Mouse (Mus musculus) embryonic stem cell, embryonic (primary cell): ENCODE measurements at regions not wholly inside any gene's neighbourhood (a gene's known extent, or its start where the extent isn't known, plus 50 kb on each side); places are given as distances from the start of the nearest gene placed in this dataset.

ENCODE experiments used
- CTCF ChIA-PET, 4 experiments: fragments of 300-600 bp in 2 of 4; fragments of 350-600 bp in 2 of 4; sonication (Branson Sonifier 250); formaldehyde crosslinking; loops; one replicate each; lab custom pipeline; 2022; ENCODE audit warnings: inconsistent platforms in 2 of 4; lab: Charles Lee
- POLR2A ChIA-PET, 4 experiments: fragments of 300-600 bp in 2 of 4; fragments of 350-600 bp in 2 of 4; sonication (Branson Sonifier 250); formaldehyde crosslinking; loops; one replicate each; lab custom pipeline; 2022; ENCODE audit warnings: antibody characterized with exemption in 4 of 4, inconsistent platforms in 1 of 4; lab: Charles Lee

GRCm38 (mm10) chrX:19112753-19113152 is 368.4 kb downstream of the Tex13c3 start:
- ChIA-PET POLR2A (no interaction called here), CTCF (no interaction called here)

DNA sequence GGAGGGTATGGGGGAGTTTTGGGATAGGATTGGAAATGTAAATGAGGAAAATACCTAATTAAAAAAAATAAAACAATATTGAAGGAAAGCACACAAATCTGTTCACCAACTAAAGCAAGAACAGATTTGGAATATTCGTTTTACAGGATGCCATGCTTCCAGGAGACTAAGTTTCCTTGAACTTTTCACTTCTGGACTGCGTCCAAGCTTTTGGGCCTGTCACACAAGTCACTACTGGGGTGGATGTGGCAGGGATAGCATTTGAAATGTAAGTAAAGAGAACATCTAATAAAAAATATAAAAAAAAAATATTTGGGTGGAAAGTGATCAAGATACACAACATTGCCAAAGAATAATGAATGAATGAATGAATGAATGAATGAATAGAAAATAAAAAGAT is 378.2 kb downstream of the Tex13c3 start:
- POLR2A ChIA-PET = no interaction called here
- CTCF ChIA-PET = interaction anchor here in 1 of 4 experiments (0.6 kb wide), 1 partner anchor 229 kb away, joined by 3 read pairs; no protein-coding TSS in a partner anchor

- CTCF ChIA-PET = no interaction called here
- POLR2A ChIA-PET = no interaction called here
Observed at GRCm38 (mm10) chrX:19095960-19096359, 385.2 kb downstream of the Tex13c3 start.

DNA sequence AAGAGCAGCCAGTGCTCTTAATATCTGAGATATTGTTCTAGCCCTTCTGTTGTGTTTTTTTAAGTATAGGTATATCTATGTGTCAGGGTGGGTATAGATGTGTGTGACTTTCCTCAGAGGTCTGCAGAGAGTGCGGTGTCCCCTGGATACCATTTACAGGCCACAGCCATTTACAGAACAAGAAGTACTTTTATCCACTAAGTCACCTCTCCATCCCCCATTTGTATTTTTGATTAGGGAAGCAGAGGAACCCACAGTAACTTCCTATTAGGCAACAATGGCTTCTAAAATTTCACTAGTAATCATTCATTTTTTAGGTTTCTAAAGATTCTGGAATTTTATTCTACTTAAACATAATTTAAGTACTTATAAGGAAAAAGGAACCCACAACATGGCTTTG is 396.7 kb downstream of the Tex13c3 start:
- POLR2A ChIA-PET = no interaction called here
- CTCF ChIA-PET = no interaction called here

- ChIA-PET POLR2A (no interaction called here), CTCF (no interaction called here)
Observed at GRCm38 (mm10) chrX:19080021-19080420, 401.1 kb downstream of the Tex13c3 start.
